Mouse (Mus musculus) olfactory bulb, adult 2 months (tissue): Measurements from ENCODE around the gene Notch1.

Experiments used
- CTCF ChIP-seq: fragments of 200-500 bp; IDR thresholded peaks from 2 replicates; pipeline ENCODE4 v1.5.1; 2012; ENCODE audit warnings: low read depth, mild to moderate bottlenecking, low read length, moderate library complexity; ENCODE audit not compliant: insufficient read depth
- POLR2A ChIP-seq: fragments of 200-500 bp; IDR thresholded peaks from 2 replicates; pipeline ENCODE4 v1.6.1; 2012; ENCODE audit warnings: mild to moderate bottlenecking, low read depth, low read length, moderate library complexity; ENCODE audit not compliant: insufficient read depth

- TF ChIP-seq CTCF (no peak), POLR2A (no peak)
These were observed 13.4 kb upstream of the Notch1 start for GRCm38 (mm10) chr2:26529881-26530280.
